Mouse (Mus musculus) heart, embryonic 10.5 days (tissue): ENCODE data around the gene A530032D15Rik. TPM values are rescaled to one million over a fixed set of nuclear protein-coding genes. Genes with fewer than 3 reads are reported as not detected.
"Not testable (repeated sequence)": the region's sequence is repeated elsewhere in the genome, so short reads cannot be mapped to it uniquely, and the experiment has no call there.

Source experiments
- DNase-seq: peaks from one replicate; pipeline ENCODE4 v3.0.0-alpha.2; 2017; ENCODE audit warnings: low spot score
- H3K27ac ChIP-seq: fragments of 300-500 bp; sonication (generic); 2 replicates; pipeline ENCODE4 v1.5.1; 2016; ENCODE audit warnings: mild to moderate bottlenecking
- H3K27me3 ChIP-seq: fragments of 300-500 bp; sonication (generic); 2 replicates; pipeline ENCODE4 v1.6.1; 2016; ENCODE audit warnings: mild to moderate bottlenecking; ENCODE audit not compliant: poor library complexity, insufficient read depth, severe bottlenecking
- H3K36me3 ChIP-seq: fragments of 300-500 bp; sonication (generic); 2 replicates; pipeline ENCODE4 v1.6.1; 2016; ENCODE audit warnings: mild to moderate bottlenecking, moderate library complexity
- H3K4me1 ChIP-seq: fragments of 300-500 bp; sonication (generic); 2 replicates; pipeline ENCODE4 v1.6.1; 2016; ENCODE audit warnings: mild to moderate bottlenecking
- H3K4me3 ChIP-seq: fragments of 300-500 bp; sonication (generic); 2 replicates; pipeline ENCODE4 v1.5.1; 2016; ENCODE audit warnings: mild to moderate bottlenecking, moderate library complexity
- H3K9me3 ChIP-seq: fragments of 300-500 bp; sonication (generic); 2 replicates; pipeline ENCODE4 v1.6.1; 2016; ENCODE audit warnings: mild to moderate bottlenecking, moderate library complexity
- WGBS: fragments of 180-500 bp; shearing (Covaris S2); methylation state at CpG from one replicate; pipeline ENCODE4 v1.1.7; 2016; 5-methylcytosine and 5-hydroxymethylcytosine counted together
- polyA plus RNA-seq: library from polyadenylated mRNA; unstranded; fragments of >200 nt; fragmentation: Nextera tagmentation; extraction: Ambion mirVana; gene quantifications from 2 replicates; pipeline ENCODE4 v1.2.1, GENCODE M21; 2016

A530032D15Rik gene
- polyA plus RNA-seq, result not detected in 2 replicates

GRCm38 (mm10) chr1:85109753-85110152, at the start of gene A530032D15Rik:
TSS of gene A530032D15Rik (minus strand) at chr1:85109853.
- H3K27ac ChIP-seq, H3K4me3 ChIP-seq, DNase-seq, H3K9me3 ChIP-seq, H3K36me3 ChIP-seq, H3K27me3 ChIP-seq, H3K4me1 ChIP-seq: not testable (repeated sequence)
- 58% methylated on average over 2 of the region's 7 CpGs for WGBS

DNA sequence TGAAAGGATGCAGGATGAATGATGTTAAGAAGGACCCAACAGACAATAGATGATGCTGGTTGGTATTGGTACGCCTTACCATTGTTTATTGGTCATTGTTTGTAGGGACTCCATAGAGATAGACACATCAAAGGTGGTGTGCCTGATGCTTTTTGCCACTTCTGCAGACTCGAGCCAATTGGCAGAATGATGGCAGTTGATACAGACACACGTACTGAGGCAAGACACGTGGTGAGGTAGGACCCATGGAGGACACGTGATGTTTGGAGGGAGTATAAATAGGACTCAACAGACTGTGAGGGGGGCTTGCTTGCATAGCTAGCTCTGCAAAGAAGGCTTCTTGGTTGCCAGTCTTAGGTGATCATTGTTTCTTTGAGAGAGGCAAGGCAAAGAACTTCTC, 45.5 kb upstream of the A530032D15Rik start:
- not testable (repeated sequence) for H3K27ac ChIP-seq, H3K9me3 ChIP-seq, H3K4me3 ChIP-seq, H3K27me3 ChIP-seq, H3K4me1 ChIP-seq, H3K36me3 ChIP-seq, DNase-seq
- WGBS, result 70% methylated on average over 4 of the region's 5 CpGs

- H3K27ac ChIP-seq, H3K4me1 ChIP-seq, DNase-seq, H3K9me3 ChIP-seq, H3K4me3 ChIP-seq, H3K27me3 ChIP-seq, H3K36me3 ChIP-seq: not testable (repeated sequence)
- 85% methylated on average over 22 of the region's 22 CpGs for WGBS
Observed at GRCm38 (mm10) chr1:85133671-85134070, 24.0 kb upstream of the A530032D15Rik start.

- H3K27ac ChIP-seq, H3K27me3 ChIP-seq, H3K4me3 ChIP-seq, H3K9me3 ChIP-seq, DNase-seq, H3K36me3 ChIP-seq, H3K4me1 ChIP-seq: not testable (repeated sequence)
- WGBS, result 87% methylated on average over 4 of the region's 4 CpGs
Observed at GRCm38 (mm10) chr1:85121841-85122240, 12.2 kb upstream of the A530032D15Rik start.

- H3K4me1 ChIP-seq, H3K4me3 ChIP-seq, H3K36me3 ChIP-seq, H3K27me3 ChIP-seq, DNase-seq, H3K27ac ChIP-seq, H3K9me3 ChIP-seq: not testable (repeated sequence)
- WGBS, result 81% methylated on average over 5 of the region's 6 CpGs
Observed at GRCm38 (mm10) chr1:85118341-85118740, 8.7 kb upstream of the A530032D15Rik start.

GRCm38 (mm10) chr1:85117537-85117936, 7.9 kb upstream of the A530032D15Rik start:
- not testable (repeated sequence) for DNase-seq, H3K27me3 ChIP-seq, H3K27ac ChIP-seq

DNA sequence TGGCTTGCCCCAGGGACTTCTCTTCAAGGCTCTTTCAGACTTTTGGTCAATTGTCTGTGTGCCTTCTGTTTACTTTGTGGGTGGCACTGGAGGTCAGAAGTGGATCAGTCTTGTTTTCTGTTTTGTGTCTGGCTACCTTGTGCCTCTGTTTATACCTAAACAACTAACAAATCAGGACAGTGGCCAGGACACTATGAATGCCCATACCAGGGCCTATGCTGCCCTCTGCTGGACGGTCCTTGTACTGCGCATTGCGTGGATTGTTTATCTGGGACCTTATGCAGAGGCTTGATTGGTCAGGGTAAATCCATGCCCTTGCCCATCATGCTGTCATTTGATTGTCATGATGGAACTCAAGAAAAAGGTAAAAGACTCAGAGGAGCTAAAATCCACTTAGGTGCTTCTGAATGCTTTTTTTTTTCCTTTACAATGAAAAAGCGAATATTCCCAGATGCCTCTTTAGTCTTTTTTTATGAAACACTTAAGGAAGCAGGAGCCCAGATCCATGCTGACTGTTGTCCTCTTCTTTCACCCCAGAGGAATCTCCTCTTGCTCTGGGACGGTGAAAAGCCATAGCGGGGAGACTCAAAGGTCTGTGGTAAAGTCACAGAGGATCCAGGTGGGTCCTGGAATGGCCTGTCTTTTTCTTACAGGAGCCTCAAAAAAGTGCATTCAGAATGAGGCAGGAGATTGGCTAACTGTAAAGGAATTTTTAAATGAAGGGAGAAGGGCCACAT, 5.2 kb upstream of the A530032D15Rik start:
- DNase-seq, H3K4me1 ChIP-seq: not testable (repeated sequence)
- 49% methylated on average over 6 of the region's 6 CpGs for WGBS

More at GRCm38 (mm10) chr1:85117537-85117936, 7.9 kb upstream of the A530032D15Rik start:
- H3K4me1 ChIP-seq, H3K9me3 ChIP-seq, H3K4me3 ChIP-seq, H3K36me3 ChIP-seq: not testable (repeated sequence)
- WGBS, result 56% methylated on average over 5 of the region's 6 CpGs

DNA sequence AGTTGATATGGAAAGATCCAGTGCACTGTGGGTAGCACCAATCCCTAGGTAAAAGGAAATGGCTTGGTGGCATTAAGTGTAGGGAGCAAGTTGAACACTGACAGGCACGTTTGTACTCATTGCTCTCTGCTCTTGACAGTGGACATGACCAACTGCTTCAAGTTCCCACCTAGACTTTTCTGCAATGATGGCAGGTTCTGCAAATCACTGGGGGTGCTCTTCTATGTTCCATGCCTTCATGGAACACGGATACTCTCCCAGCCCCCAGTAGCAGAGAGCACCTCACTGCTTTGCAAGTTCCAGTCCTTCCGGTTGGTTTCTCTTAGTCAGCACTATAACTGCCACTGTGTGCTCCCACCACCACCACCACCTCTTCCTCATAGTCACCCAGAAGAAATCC, 4.4 kb upstream of the A530032D15Rik start:
- 70% methylated on average over 3 of the region's 3 CpGs for WGBS
- H3K36me3 ChIP-seq, H3K27ac ChIP-seq, H3K27me3 ChIP-seq, H3K4me1 ChIP-seq, H3K4me3 ChIP-seq: not testable (repeated sequence)
- peak; percentile 38 for DNase-seq
- peaks cover 10% of the 10 kb centered on the region for H3K9me3 ChIP-seq

More for the DNA sequence above, 5.2 kb upstream of the A530032D15Rik start:
- not testable (repeated sequence) for H3K27ac ChIP-seq, H3K36me3 ChIP-seq, H3K27me3 ChIP-seq, H3K4me3 ChIP-seq
- peaks cover 10% of the 10 kb centered on the region for H3K9me3 ChIP-seq

DNA sequence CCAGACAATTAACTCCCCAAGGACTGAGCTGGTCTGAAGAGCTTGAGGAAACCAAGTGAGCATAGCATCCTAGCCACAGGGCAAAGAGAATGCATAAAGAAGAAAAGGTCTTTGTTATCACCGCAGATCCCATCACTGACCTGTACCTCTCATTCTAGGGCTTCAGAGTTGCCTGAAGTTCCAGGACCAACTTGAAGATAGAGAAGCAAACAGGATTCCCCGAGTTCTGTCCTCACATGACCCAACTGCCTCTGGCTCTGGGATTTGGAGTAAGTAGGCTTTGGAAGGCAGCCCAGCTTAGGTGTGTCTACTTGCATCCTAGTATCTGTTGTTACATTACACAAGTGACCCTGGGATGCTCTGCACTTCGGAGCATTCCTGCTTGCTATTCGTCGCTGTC, 3.2 kb upstream of the A530032D15Rik start:
- not testable (repeated sequence) for H3K36me3 ChIP-seq, H3K4me3 ChIP-seq, H3K4me1 ChIP-seq, H3K27ac ChIP-seq, DNase-seq, H3K27me3 ChIP-seq
- WGBS, result 65% methylated on average over 2 of the region's 5 CpGs
- peaks cover 10% of the 10 kb centered on the region for H3K9me3 ChIP-seq

GRCm38 (mm10) chr1:85112266-85112665, 2.6 kb upstream of the A530032D15Rik start:
- H3K27me3 ChIP-seq, H3K9me3 ChIP-seq, H3K4me3 ChIP-seq, H3K36me3 ChIP-seq, H3K4me1 ChIP-seq, H3K27ac ChIP-seq: not testable (repeated sequence)
- 82% methylated on average over 7 of the region's 7 CpGs for WGBS
- DNase-seq, result peak; percentile 66

DNA sequence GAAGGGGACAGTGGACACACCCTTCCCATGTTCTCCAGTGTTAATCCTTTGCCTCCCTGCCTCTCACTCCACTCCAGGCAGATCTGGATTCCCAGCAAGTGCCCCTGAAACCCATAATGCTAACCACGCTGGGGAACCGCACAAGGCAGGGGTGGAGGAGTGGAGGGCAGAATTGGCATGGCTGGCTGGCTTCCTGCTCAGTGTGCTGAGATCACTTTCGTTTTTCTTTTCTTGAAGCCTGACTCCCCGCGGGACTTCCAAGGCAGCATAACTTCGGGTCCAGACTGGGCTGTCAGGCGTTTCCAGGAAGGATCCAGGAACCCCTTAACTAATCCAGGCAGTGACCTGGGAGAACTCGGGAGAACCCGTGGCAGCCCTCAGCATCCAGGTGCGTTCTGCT, 1.9 kb upstream of the A530032D15Rik start:
- H3K36me3 ChIP-seq, H3K27ac ChIP-seq, H3K27me3 ChIP-seq, H3K4me3 ChIP-seq, H3K9me3 ChIP-seq, H3K4me1 ChIP-seq: not testable (repeated sequence)
- peak; percentile 72 for DNase-seq
- WGBS, result 60% methylated on average over 10 of the region's 10 CpGs

GRCm38 (mm10) chr1:85110876-85111275, 1.2 kb upstream of the A530032D15Rik start:
- 76% methylated on average over 3 of the region's 3 CpGs for WGBS
- DNase-seq, H3K9me3 ChIP-seq, H3K27me3 ChIP-seq, H3K36me3 ChIP-seq, H3K4me1 ChIP-seq, H3K4me3 ChIP-seq, H3K27ac ChIP-seq: not testable (repeated sequence)

- DNase-seq, H3K27ac ChIP-seq, H3K27me3 ChIP-seq, H3K36me3 ChIP-seq, H3K9me3 ChIP-seq, H3K4me3 ChIP-seq, H3K4me1 ChIP-seq: not testable (repeated sequence)
- 63% methylated on average over 5 of the region's 6 CpGs for WGBS
Observed at GRCm38 (mm10) chr1:85106013-85106412, 3.6 kb downstream of the A530032D15Rik start.

DNA sequence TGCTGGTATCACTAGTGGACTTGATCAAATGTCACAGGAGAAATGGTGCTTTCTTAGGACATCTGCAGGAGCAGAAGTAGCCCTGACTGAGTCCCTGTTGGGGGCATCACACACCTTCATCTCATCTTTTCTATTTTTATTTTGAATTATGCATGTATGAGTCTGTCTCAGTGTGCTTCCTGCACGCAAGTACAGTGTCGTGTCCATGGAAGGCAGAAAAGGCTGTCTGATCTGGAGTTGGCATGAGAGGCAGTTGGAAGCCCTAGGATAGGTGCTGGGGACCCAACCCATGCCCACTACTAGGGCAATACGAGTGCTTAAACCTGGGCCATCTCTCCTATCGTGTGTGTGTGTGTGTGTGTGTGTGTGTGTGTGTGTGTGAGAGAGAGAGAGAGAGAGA, 4.3 kb downstream of the A530032D15Rik start:
- 80% methylated on average over 4 of the region's 4 CpGs for WGBS
- not testable (repeated sequence) for H3K27ac ChIP-seq, H3K9me3 ChIP-seq, H3K36me3 ChIP-seq, H3K4me3 ChIP-seq, DNase-seq, H3K4me1 ChIP-seq, H3K27me3 ChIP-seq
